Mouse (Mus musculus) neutrophil, adult 65 days (primary cell): ENCODE measurements around the gene BC049352. TPM values are rescaled to one million over a fixed set of nuclear protein-coding genes. Genes with fewer than 3 reads are reported as not detected.

Experiments used
- total RNA-seq: library from RNA; stranded (reverse); gene quantifications from 2 replicates; pipeline ENCODE4 v1.2.4, GENCODE M21; 2023

Gene BC049352
- total RNA-seq, result not detected in 2 replicates

GRCm38 (mm10) chr9:45181770-45182169, at the start of gene BC049352:
TSS of gene BC049352 (plus strand) at chr9:45182007.

GRCm38 (mm10) chr9:45138191-45139032, 43.4 kb upstream of the BC049352 start, which contains the start of gene Scn4b:
TSS of gene Scn4b (plus strand) at chr9:45138395.

GRCm38 (mm10) chr9:45203797-45204410, 22.1 kb downstream of the BC049352 start, which contains the start of gene Tmprss4:
TSS of gene Tmprss4 (minus strand) at chr9:45204092.

GRCm38 (mm10) chr9:45268597-45269325, 87.0 kb downstream of the BC049352 start, which contains the start of gene Il10ra:
TSS of gene Il10ra (minus strand) at chr9:45269149.

Other genes with a start within 250 kb of the BC049352 start
- gene Ube4a, start 216.4 kb upstream of the BC049352 start, total RNA-seq, result 63.4 and 71.4 TPM in 2 replicates
- 0.47 and 0.93 TPM in 2 replicates for gene Cd3g, start 201.6 kb upstream of the BC049352 start, total RNA-seq
- gene Cd3d, start 200.2 kb upstream of the BC049352 start, total RNA-seq, result 100 and 121 TPM in 2 replicates
- not detected in 2 replicates for gene Cd3e, start 172.4 kb upstream of the BC049352 start, total RNA-seq
- 0.11 TPM in 1 of 2 replicates, not detected in the other for gene Mpzl2, start 142.2 kb upstream of the BC049352 start, total RNA-seq
- 9.9 and 12.7 TPM in 2 replicates for gene Mpzl3, start 126.8 kb upstream of the BC049352 start, total RNA-seq
- 93.4 and 131 TPM in 2 replicates for gene Jaml, start 102.8 kb upstream of the BC049352 start, total RNA-seq
- 1.5 and 2.0 TPM in 2 replicates for gene Scn2b, start 64.2 kb upstream of the BC049352 start, total RNA-seq
- gene Scn4b, start 43.6 kb upstream of the BC049352 start, total RNA-seq, result 0.16 and 0.34 TPM in 2 replicates
- gene Tmprss4, start 22.1 kb downstream of the BC049352 start, total RNA-seq, result not detected in 2 replicates
- gene Il10ra, start 87.1 kb downstream of the BC049352 start, total RNA-seq, result 98.2 and 126 TPM in 2 replicates
- gene Tmprss13, start 137.1 kb downstream of the BC049352 start, total RNA-seq, result not detected in 2 replicates
- 0.23 and 0.25 TPM in 2 replicates for gene Fxyd6, start 188.2 kb downstream of the BC049352 start, total RNA-seq
- not detected in 2 replicates for gene Fxyd2, start 217.7 kb downstream of the BC049352 start, total RNA-seq
- gene Dscaml1, start 244.6 kb downstream of the BC049352 start, total RNA-seq, result not detected in 2 replicates